Mouse (Mus musculus): ENCODE results near the gene Wdcp. TPM values are rescaled to one million over a fixed set of nuclear protein-coding genes. Genes with fewer than 3 reads are reported as not detected.

Gene Wdcp
- total RNA-seq, 1 experiment from 2014 or later: 11.4 TPM

Other genes with a start within 250 kb of the Wdcp start
- 0.38 and 0.49 TPM in 2 replicates for gene Fam228a, start 104.9 kb upstream of the Wdcp start, total RNA-seq (2021)
- 1.1 and 4.0 TPM in 2 replicates for gene Pfn4, start 74.3 kb upstream of the Wdcp start, total RNA-seq (2021)
- 4.7 and 9.2 TPM in 2 replicates for gene Fam228b, start 74.0 kb upstream of the Wdcp start, total RNA-seq (2021)
- gene Sf3b6, start 25.8 kb upstream of the Wdcp start, total RNA-seq (2021): 102 and 110 TPM in 2 replicates
- 5.6 and 7.2 TPM in 2 replicates for gene Fkbp1b, start 1.7 kb upstream of the Wdcp start, total RNA-seq (2021)
- 0.64 and 1.2 TPM in 2 replicates for gene Mfsd2b, start 31.1 kb downstream of the Wdcp start, total RNA-seq (2021)
- gene Ubxn2a, start 64.4 kb downstream of the Wdcp start, total RNA-seq (2021): 38.3 and 43.2 TPM in 2 replicates
- 36.0 and 36.9 TPM in 2 replicates for gene Atad2b, start 74.0 kb downstream of the Wdcp start, total RNA-seq (2021)

All from adrenal gland, postnatal 25 days (tissue).